Mouse (Mus musculus) cortical plate, adult 2 months (tissue): ENCODE measurements at regions not wholly inside any gene's neighbourhood (a gene's known extent, or its start where the extent isn't known, plus 50 kb on each side); places are given as distances from the start of the nearest gene placed in this dataset.

Experiments used
- H3K27ac ChIP-seq: fragments of 200-500 bp; 2 replicates; pipeline ENCODE4 v1.5.1; 2012; ENCODE audit warnings: low read length, control low read depth, inconsistent platforms; ENCODE audit not compliant: insufficient read depth
- H3K4me1 ChIP-seq: fragments of 200-500 bp; 2 replicates; pipeline ENCODE4 v1.6.1; 2011; ENCODE audit warnings: low read length; ENCODE audit not compliant: control insufficient read depth, insufficient read depth
- H3K4me3 ChIP-seq: fragments of 200-500 bp; 2 replicates; pipeline ENCODE4 v1.5.1; 2011; ENCODE audit warnings: mild to moderate bottlenecking, low read length, control low read depth; ENCODE audit not compliant: insufficient read depth
- CTCF ChIP-seq: fragments of 200-500 bp; IDR thresholded peaks from 2 replicates; pipeline ENCODE4 v1.5.1; 2011; ENCODE audit warnings: mild to moderate bottlenecking, control low read depth, low read length; ENCODE audit not compliant: insufficient read depth; ENCODE audit errors: extremely low read depth
- POLR2A ChIP-seq: fragments of 200-500 bp; IDR thresholded peaks from 2 replicates; pipeline ENCODE4 v1.6.1; 2011; ENCODE audit warnings: mild to moderate bottlenecking, low read length, control low read depth; ENCODE audit not compliant: insufficient read depth; ENCODE audit errors: extremely low read depth

- no peak overlapping the region for H3K27ac ChIP-seq
- H3K4me1 ChIP-seq = no peaks in the 10 kb centered on the region
- H3K4me3 ChIP-seq = no peak overlapping the region
- TF ChIP-seq CTCF (no peak), POLR2A (no peak)
Measured at GRCm38 (mm10) chr4:54812740-54813634, 131.9 kb upstream of the Zfp462 start.

GRCm38 (mm10) chr4:54837326-54837725, 107.5 kb upstream of the Zfp462 start:
- Histone ChIP-seq H3K4me3 (no peak overlapping the region), H3K27ac (no peak overlapping the region), H3K4me1 (no peaks in the 10 kb centered on the region)
- TF ChIP-seq CTCF (no peak), POLR2A (no peak)

DNA sequence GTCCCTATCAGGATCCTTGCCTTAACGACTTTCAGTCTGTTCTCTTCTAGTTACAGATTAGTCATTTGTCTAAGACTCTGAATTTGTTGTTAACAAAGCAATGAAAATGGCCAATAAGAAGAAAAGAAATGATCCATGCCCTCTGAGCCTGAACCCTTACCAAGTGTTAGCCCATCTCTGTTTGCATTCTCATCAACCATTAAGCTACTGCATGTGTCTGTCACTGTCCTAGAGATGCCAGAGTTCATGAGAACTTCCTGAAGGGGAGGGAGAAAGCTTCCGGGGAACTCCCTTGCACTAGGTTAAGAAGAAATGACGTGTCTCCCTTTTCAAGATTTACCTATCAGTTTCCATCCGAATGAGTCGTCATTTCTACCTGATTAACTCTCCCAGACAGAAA, 106.7 kb upstream of the Zfp462 start:
- Histone ChIP-seq H3K4me1 (no peaks in the 10 kb centered on the region), H3K27ac (no peak overlapping the region), H3K4me3 (no peak overlapping the region)
- no peak for TF ChIP-seq CTCF
- TF ChIP-seq POLR2A = no peak

DNA sequence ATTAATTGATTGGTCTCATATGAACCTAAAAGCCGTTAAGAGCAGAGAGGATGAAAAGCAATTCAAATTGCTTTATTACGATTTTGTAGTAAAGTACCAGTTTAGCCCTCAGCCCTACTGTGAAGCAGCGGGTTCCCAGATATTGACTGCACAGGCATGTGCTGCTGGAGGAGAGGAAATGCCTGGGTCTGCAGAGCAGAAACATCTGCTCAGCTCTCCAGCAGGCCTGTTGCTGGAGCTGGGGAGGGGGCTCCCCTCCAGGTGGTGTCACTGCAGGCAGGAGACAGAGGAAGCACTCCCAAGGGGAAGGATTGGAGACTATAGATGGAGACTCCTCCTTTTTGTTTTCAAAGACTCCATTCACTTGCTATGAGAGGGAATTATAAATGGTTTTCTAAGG, 106.1 kb upstream of the Zfp462 start:
- Histone ChIP-seq H3K4me1 (no peaks in the 10 kb centered on the region), H3K4me3 (no peak overlapping the region), H3K27ac (no peak overlapping the region)
- TF ChIP-seq CTCF = no peak
- TF ChIP-seq POLR2A = no peak

- TF ChIP-seq POLR2A (no peak), CTCF (no peak)
- H3K27ac ChIP-seq = no peak overlapping the region
- H3K4me3 ChIP-seq = no peak overlapping the region
- no peaks in the 10 kb centered on the region for H3K4me1 ChIP-seq
Measured at GRCm38 (mm10) chr4:54852991-54853925, 91.6 kb upstream of the Zfp462 start.

GRCm38 (mm10) chr4:54858604-54859003, 86.2 kb upstream of the Zfp462 start:
- Histone ChIP-seq H3K27ac (no peak overlapping the region), H3K4me3 (no peak overlapping the region), H3K4me1 (no peaks in the 10 kb centered on the region)
- no peak for TF ChIP-seq POLR2A
- no peak for TF ChIP-seq CTCF

DNA sequence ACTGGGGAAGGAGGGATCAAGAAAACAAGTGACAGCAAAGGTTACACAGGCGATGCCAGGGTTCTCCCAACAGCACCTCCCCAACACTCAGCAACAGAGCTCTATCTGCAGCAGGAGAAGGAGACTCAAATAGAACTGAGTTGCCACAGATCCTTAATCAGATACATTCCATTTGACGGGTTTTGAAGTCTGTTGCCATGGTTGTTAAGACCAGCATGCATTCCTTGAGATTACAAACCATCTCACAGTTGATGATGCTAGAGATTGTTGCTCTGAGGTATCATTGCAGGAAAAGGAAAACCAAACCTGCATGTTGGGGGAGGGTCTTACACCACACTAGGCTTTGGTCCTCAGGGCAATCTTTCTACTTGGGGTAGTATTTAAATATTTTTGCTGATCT, 78.8 kb upstream of the Zfp462 start:
- Histone ChIP-seq H3K4me1 (no peaks in the 10 kb centered on the region), H3K4me3 (no peak overlapping the region), H3K27ac (no peak overlapping the region)
- TF ChIP-seq CTCF = no peak
- no peak for TF ChIP-seq POLR2A

- H3K27ac ChIP-seq = no peak overlapping the region
- no peak for TF ChIP-seq CTCF
- no peak for TF ChIP-seq POLR2A
- no peaks in the 10 kb centered on the region for H3K4me1 ChIP-seq
- no peak overlapping the region for H3K4me3 ChIP-seq
Measured at GRCm38 (mm10) chr4:54874136-54874827, 70.6 kb upstream of the Zfp462 start.

DNA sequence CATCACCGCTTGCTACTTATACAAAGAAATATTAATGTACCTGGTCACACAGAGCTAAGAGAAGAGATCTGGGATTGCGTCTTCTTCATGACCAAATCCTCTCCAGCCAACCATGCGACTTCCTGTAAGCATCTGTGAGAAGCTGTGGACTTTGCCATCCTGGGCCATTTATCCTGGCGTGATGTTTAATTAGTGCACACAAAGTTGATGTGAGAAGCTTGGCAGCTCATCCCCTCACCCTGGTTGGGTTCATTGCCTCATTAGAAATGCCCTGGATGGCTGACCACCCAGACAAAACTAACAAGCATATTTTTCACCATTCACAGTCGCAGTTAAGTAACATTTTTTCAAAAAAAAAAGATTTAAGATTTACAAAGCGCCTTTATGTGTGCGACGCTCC, 69.3 kb upstream of the Zfp462 start:
- H3K4me1 ChIP-seq = no peaks in the 10 kb centered on the region
- H3K27ac ChIP-seq = no peak overlapping the region
- no peak for TF ChIP-seq POLR2A
- H3K4me3 ChIP-seq = no peak overlapping the region

DNA sequence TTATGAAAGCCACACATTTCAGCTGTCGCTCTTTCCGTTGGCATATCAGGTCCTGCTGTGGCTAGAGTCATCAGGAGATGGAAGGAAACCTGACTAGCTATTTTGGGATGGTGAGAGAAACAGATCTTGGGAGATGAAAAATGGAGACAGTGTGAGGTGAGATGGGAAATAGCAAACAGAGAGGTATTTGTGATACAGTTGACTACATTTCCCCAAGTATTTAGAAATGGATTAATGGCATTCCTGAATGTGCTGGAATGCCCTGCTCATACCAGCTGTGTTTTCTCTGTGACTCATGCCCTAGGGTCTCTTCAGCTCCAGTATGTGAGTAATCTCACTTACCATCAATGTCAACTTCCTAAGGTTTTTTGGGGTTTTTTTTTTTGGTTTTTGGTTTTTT, 67.5 kb upstream of the Zfp462 start:
- Histone ChIP-seq H3K4me3 (no peak overlapping the region), H3K27ac (no peak overlapping the region), H3K4me1 (no peaks in the 10 kb centered on the region)
- TF ChIP-seq CTCF (no peak), POLR2A (no peak)
